Mouse (Mus musculus) testis, adult 10 weeks (tissue): ENCODE results near the gene Mpzl3. TPM values are rescaled to one million over a fixed set of nuclear protein-coding genes. Genes with fewer than 3 reads are reported as not detected.

Experiments
- polyA plus RNA-seq: library from polyadenylated mRNA; stranded (reverse); fragments of 350-450 nt; fragmentation: Illumina TruSeq; extraction: RNeasy Lipid Tissue Mini Kit (QIAGEN cat#74804); gene quantifications from one replicate; pipeline ENCODE4 v1.2.3, GENCODE M21; 2014; ENCODE audit warnings: low read depth, low replicate concordance

Mpzl3 gene
- polyA plus RNA-seq: 1.1 TPM

GRCm38 (mm10) chr9:45055082-45055713 is at the start of gene Mpzl3:
Gene Mpzl3 (plus strand): TSS chr9:45055186.

GRCm38 (mm10) chr9:45009180-45010078 is 45.6 kb upstream of the Mpzl3 start, which contains the start of gene Cd3e:
Gene Cd3e (minus strand): TSS chr9:45009627.

DNA sequence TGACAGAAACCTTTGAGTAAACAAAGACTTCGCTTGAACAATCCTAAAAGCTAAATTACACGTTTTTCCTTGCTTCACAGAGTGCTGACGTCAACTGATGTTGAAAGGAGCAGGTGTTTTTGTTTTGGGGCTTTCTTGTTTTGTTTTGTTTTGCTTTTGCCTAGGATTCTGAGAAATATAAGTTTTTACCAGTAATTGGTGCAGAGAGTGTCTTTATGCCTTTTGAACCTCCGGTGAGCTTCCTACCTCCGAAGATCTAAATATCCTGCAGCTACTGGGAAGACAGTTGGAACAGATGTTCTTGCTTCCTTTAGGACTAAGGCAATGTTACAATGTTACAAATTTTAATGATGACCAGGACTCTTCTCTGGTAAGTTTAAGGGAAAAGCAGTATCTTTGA is 15.5 kb upstream of the Mpzl3 start, which contains the start of gene Mpzl2:
Gene Mpzl2 (plus strand): TSS at position 301 of the 400 bp plus-strand sequence.

DNA sequence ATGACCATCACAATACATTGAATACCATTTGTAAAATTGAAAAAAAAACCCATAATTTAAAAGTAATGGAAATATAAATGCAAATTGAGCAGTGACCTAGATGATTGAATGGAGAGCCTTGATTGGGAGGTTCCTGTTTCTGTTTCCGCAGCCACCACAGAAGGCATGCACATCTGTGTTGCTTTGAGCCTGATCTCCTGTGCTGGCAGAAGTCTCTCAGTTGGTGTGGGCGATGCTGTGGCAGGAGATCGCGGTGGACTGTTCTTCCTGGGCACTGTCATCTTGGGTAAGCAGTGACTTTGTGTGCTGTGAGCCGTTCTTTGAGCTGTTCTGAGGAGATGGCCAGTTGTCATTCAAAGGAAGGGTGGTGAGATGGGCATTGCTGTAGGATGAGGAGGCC is 24.0 kb downstream of the Mpzl3 start, which contains the start of gene Jaml:
Gene Jaml (plus strand): TSS at position 173 of the 400 bp plus-strand sequence.

GRCm38 (mm10) chr9:45117741-45118431 is 62.9 kb downstream of the Mpzl3 start, which contains the start of gene Scn2b:
Gene Scn2b (plus strand): TSS chr9:45117782.

Other genes with a start within 250 kb of the Mpzl3 start
- 6.7 TPM for gene Kmt2a, start 173.9 kb upstream of the Mpzl3 start, polyA plus RNA-seq
- gene Atp5l, start 134.4 kb upstream of the Mpzl3 start, polyA plus RNA-seq: 120 TPM
- gene Ube4a, start 89.6 kb upstream of the Mpzl3 start, polyA plus RNA-seq: 46.0 TPM
- 0.28 TPM for gene Cd3g, start 74.8 kb upstream of the Mpzl3 start, polyA plus RNA-seq
- gene Cd3d, start 73.4 kb upstream of the Mpzl3 start, polyA plus RNA-seq: 8.4 TPM
- 0.52 TPM for gene Cd3e, start 45.6 kb upstream of the Mpzl3 start, polyA plus RNA-seq
- 0.55 TPM for gene Mpzl2, start 15.4 kb upstream of the Mpzl3 start, polyA plus RNA-seq
- gene Jaml, start 24.0 kb downstream of the Mpzl3 start, polyA plus RNA-seq: 0.22 TPM
- 0.29 TPM for gene Scn2b, start 62.6 kb downstream of the Mpzl3 start, polyA plus RNA-seq
- not detected for gene Scn4b, start 83.2 kb downstream of the Mpzl3 start, polyA plus RNA-seq
- gene BC049352, start 126.8 kb downstream of the Mpzl3 start, polyA plus RNA-seq: 0.11 TPM
- not detected for gene Tmprss4, start 148.9 kb downstream of the Mpzl3 start, polyA plus RNA-seq
- 0.36 TPM for gene Il10ra, start 214.0 kb downstream of the Mpzl3 start, polyA plus RNA-seq